Mouse (Mus musculus) intestine, embryonic 16.5 days (tissue): Measurements from ENCODE around the gene Atxn2. TPM values are rescaled to one million over a fixed set of nuclear protein-coding genes. Genes with fewer than 3 reads are reported as not detected.

Source experiments
- ATAC-seq: fragments of 200-750 bp; cut with Nextera tagmentation; 2 replicates; pipeline ENCODE4 v1.8.0; 2017; ENCODE audit warnings: moderate TSS enrichment, moderate library complexity
- H3K27ac ChIP-seq: fragments of 300-500 bp; sonication (generic); 2 replicates; pipeline ENCODE4 v1.5.1; 2014; ENCODE audit warnings: mild to moderate bottlenecking, low read length
- H3K27me3 ChIP-seq: fragments of 300-500 bp; sonication (generic); replicated peaks from 2 replicates; pipeline ENCODE4 v1.6.1; 2014; ENCODE audit warnings: low read length, control low read depth, mixed read lengths; ENCODE audit not compliant: control insufficient read depth, insufficient read depth
- H3K36me3 ChIP-seq: fragments of 300-500 bp; sonication (generic); 2 replicates; pipeline ENCODE4 v1.6.1; 2014; ENCODE audit warnings: low read length, control low read depth; ENCODE audit not compliant: control insufficient read depth, insufficient read depth
- H3K4me1 ChIP-seq: fragments of 300-500 bp; sonication (generic); 2 replicates; pipeline ENCODE4 v1.6.1; 2014; ENCODE audit warnings: low read length, control low read depth, mixed read lengths; ENCODE audit not compliant: control insufficient read depth, insufficient read depth
- H3K4me2 ChIP-seq: fragments of 300-500 bp; sonication (generic); 2 replicates; pipeline ENCODE4 v1.6.1; 2014; ENCODE audit warnings: low read depth, low read length, control low read depth
- H3K4me3 ChIP-seq: fragments of 300-500 bp; sonication (generic); 2 replicates; pipeline ENCODE4 v1.5.1; 2014; ENCODE audit warnings: mild to moderate bottlenecking, low read length
- H3K9ac ChIP-seq: fragments of 300-500 bp; sonication (generic); 2 replicates; pipeline ENCODE4 v1.6.1; 2014; ENCODE audit warnings: low read depth, low read length
- H3K9me3 ChIP-seq: fragments of 300-500 bp; sonication (generic); 2 replicates; pipeline ENCODE4 v1.6.1; 2016; ENCODE audit warnings: low read length, control low read depth; ENCODE audit not compliant: control insufficient read depth
- WGBS: fragments of 180-500 bp; shearing (Covaris S2); extraction: QIAGEN DNeasy Blood & Tissue Kit; methylation state at CpG from one replicate; pipeline ENCODE4 v1.1.7; 2014; 5-methylcytosine and 5-hydroxymethylcytosine counted together
- polyA plus RNA-seq: library from polyadenylated mRNA; unstranded; fragments of >200 nt; fragmentation: Nextera tagmentation; extraction: Ambion mirVana; gene quantifications from 2 replicates; pipeline ENCODE4 v1.2.1, GENCODE M21; 2015

Gene Atxn2
- polyA plus RNA-seq, 1 experiment from 2014 or later, result 30.7 TPM

DNA sequence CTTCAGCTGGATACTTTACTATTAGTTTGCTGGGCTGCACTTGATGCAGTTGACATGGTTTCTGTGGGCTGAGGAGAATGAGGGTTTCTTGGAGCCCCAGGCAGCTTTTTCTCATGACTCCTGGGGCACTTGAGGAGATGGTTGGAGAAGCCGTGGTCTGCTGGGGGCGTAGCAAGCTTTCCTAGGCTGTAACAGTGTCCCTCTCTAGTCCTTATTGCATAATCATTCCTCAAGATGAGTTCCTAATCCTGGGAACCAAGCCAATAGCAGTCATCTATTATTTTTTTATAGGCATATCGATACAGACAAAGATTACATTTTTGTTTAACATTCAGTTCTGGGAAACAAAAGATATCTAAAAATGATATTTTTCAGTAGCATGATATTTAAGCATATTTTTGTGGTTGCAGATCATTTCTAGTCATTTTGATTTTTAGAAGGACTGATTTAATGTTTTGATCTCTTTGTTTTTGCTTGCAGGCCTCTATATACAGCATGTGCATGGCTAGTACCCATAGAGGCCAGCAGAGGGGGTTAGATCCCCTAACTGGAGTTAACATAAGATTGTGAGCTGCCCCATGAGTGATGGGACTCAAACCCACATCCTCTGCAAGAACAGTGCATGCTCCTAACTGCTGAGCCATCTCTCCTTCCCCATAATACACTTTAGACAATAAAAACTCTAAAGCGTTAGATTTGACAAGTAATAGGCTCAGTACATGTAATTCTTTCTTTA, 55.1 kb downstream of the Atxn2 start:
- WGBS, result 89% methylated on average over 4 of the region's 4 CpGs
- ATAC-seq, result no peak
- no peak overlapping the region for H3K9ac ChIP-seq
- no peaks in the 10 kb centered on the region for H3K27me3 ChIP-seq
- H3K4me1 ChIP-seq, result no peaks in the 10 kb centered on the region
- no peaks in the 10 kb centered on the region for H3K9me3 ChIP-seq
- no peaks in the 10 kb centered on the region for H3K36me3 ChIP-seq
- H3K4me2 ChIP-seq, result no peak overlapping the region
- no peak overlapping the region for H3K4me3 ChIP-seq
- H3K27ac ChIP-seq, result no peak overlapping the region

- H3K9me3 ChIP-seq, result no peaks in the 10 kb centered on the region
- H3K4me2 ChIP-seq, result no peak overlapping the region
- no peaks in the 10 kb centered on the region for H3K27me3 ChIP-seq
- no peaks in the 10 kb centered on the region for H3K4me1 ChIP-seq
- no peaks in the 10 kb centered on the region for H3K36me3 ChIP-seq
- H3K9ac ChIP-seq, result no peak overlapping the region
- WGBS, result 82% methylated on average over 2 of the region's 2 CpGs
- ATAC-seq, result no peak
- no peak overlapping the region for H3K27ac ChIP-seq
- H3K4me3 ChIP-seq, result no peak overlapping the region
Observed at GRCm38 (mm10) chr5:121767564-121767963, 56.4 kb downstream of the Atxn2 start.

- Histone ChIP-seq H3K4me3 (no peak overlapping the region), H3K4me2 (no peak overlapping the region), H3K36me3 (peaks cover 3% of the 10 kb centered on the region), H3K27me3 (no peaks in the 10 kb centered on the region), H3K9me3 (no peaks in the 10 kb centered on the region), H3K27ac (peak overlapping the region; percentile 10; the same call in 1 of the 2 replicates), H3K9ac (no peak overlapping the region), H3K4me1 (no peaks in the 10 kb centered on the region)
- ATAC-seq, result no peak
- WGBS, result 74% methylated on average over 7 of the region's 7 CpGs
Observed at GRCm38 (mm10) chr5:121769827-121770226, 58.7 kb downstream of the Atxn2 start.

- 88% methylated on average over 3 of the region's 3 CpGs for WGBS
Observed at GRCm38 (mm10) chr5:121771611-121772010, 60.5 kb downstream of the Atxn2 start.

DNA sequence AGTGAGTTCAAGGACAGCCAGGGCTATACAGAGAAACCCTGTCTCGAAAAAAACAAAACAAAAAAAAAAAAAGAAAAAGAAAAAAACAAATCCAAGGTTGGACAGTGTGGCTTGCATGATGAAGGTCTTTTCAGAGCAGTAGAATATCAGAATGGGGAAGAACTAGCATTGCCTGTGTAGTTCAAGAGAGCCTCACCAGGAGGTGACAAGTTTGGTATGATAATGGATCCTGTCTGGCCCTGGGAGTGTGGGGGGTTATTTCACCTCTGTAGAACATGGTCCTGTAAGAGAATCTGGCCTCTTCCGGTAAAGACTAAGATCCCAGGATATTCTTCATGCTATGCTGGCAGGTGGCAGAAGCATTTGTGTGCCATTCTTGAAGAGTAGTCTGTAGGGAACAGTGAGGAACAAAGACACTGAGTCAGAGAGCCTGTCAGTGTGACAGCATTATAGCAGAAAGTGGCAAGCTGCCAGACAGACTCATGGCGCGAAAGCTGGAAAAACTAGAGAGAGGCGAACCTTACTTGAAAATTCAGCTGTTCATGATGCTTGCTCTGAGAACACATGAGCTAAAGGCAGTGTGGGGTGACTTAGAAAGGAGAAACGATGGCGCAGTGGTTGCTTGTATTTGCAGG, 67.5 kb downstream of the Atxn2 start:
- H3K4me3 ChIP-seq, result no peak overlapping the region
- peaks cover 2% of the 10 kb centered on the region for H3K36me3 ChIP-seq
- no peaks in the 10 kb centered on the region for H3K9me3 ChIP-seq
- H3K9ac ChIP-seq, result no peak overlapping the region
- H3K27ac ChIP-seq, result no peak overlapping the region
- H3K4me2 ChIP-seq, result no peak overlapping the region
- H3K4me1 ChIP-seq, result no peaks in the 10 kb centered on the region
- ATAC-seq, result no peak
- 82% methylated on average over 7 of the region's 7 CpGs for WGBS
- no peaks in the 10 kb centered on the region for H3K27me3 ChIP-seq

More at GRCm38 (mm10) chr5:121771611-121772010, 60.5 kb downstream of the Atxn2 start:
- ATAC-seq, result no peak
- H3K4me3 ChIP-seq, result no peak overlapping the region
- no peak overlapping the region for H3K27ac ChIP-seq
- H3K9me3 ChIP-seq, result no peaks in the 10 kb centered on the region
- no peak overlapping the region for H3K4me2 ChIP-seq
- no peaks in the 10 kb centered on the region for H3K27me3 ChIP-seq
- H3K4me1 ChIP-seq, result no peaks in the 10 kb centered on the region
- H3K36me3 ChIP-seq, result peaks cover 3% of the 10 kb centered on the region
- no peak overlapping the region for H3K9ac ChIP-seq

- no peak overlapping the region for H3K27ac ChIP-seq
- WGBS, result 76% methylated on average over 5 of the region's 5 CpGs
Observed at GRCm38 (mm10) chr5:121780180-121780579, 69.0 kb downstream of the Atxn2 start.

DNA sequence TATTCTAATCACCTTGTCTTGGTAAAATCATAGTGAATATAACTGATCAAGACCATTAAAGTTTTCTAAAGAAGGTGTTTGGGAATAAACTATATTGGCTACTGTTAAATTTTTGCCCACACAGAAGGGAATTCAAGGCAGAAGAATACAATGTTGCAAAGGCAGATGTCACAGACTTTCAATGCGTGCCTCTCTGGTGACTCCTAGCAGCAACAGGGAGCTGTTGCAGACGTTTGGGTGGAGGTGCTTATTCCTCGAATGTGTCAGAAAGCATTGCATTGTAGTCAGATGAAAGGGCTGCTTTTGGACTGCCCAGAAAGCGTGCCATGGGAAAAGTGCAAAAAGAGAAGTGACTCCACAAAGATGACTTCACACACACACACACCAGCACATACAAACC, 71.3 kb downstream of the Atxn2 start:
- no peak overlapping the region for H3K27ac ChIP-seq
- peaks cover 3% of the 10 kb centered on the region; the same call in 1 of the 2 replicates for H3K36me3 ChIP-seq

More at GRCm38 (mm10) chr5:121780180-121780579, 69.0 kb downstream of the Atxn2 start:
- Histone ChIP-seq H3K36me3 (no peaks in the 10 kb centered on the region; the same call in 1 of the 2 replicates), H3K9me3 (no peaks in the 10 kb centered on the region), H3K4me1 (no peaks in the 10 kb centered on the region), H3K4me2 (no peak overlapping the region), H3K9ac (no peak overlapping the region), H3K4me3 (no peak overlapping the region), H3K27me3 (no peaks in the 10 kb centered on the region)
- ATAC-seq, result no peak

GRCm38 (mm10) chr5:121783862-121784500, 72.8 kb downstream of the Atxn2 start:
- Histone ChIP-seq H3K4me3 (no peak overlapping the region), H3K9ac (no peak overlapping the region), H3K4me2 (no peak overlapping the region), H3K9me3 (no peaks in the 10 kb centered on the region), H3K27me3 (no peaks in the 10 kb centered on the region), H3K27ac (peak overlapping the region; percentile 55), H3K4me1 (no peaks in the 10 kb centered on the region), H3K36me3 (peaks cover 3% of the 10 kb centered on the region)
- ATAC-seq, result peak; percentile 62
- WGBS, result 53% methylated on average over 10 of the region's 10 CpGs

More for the DNA sequence above, 71.3 kb downstream of the Atxn2 start:
- no peak for ATAC-seq
- Histone ChIP-seq H3K27me3 (no peaks in the 10 kb centered on the region), H3K4me3 (no peak overlapping the region), H3K4me1 (no peaks in the 10 kb centered on the region), H3K4me2 (no peak overlapping the region), H3K9me3 (no peaks in the 10 kb centered on the region), H3K9ac (no peak overlapping the region)
- 63% methylated on average over 4 of the region's 4 CpGs for WGBS

GRCm38 (mm10) chr5:121791026-121791425, 79.9 kb downstream of the Atxn2 start:
- no peak overlapping the region for H3K27ac ChIP-seq
- WGBS, result 92% methylated on average over 5 of the region's 5 CpGs
- no peak overlapping the region for H3K4me3 ChIP-seq
- peaks cover 8% of the 10 kb centered on the region for H3K36me3 ChIP-seq
- H3K4me2 ChIP-seq, result no peak overlapping the region
- no peak for ATAC-seq
- H3K9ac ChIP-seq, result no peak overlapping the region
- no peaks in the 10 kb centered on the region for H3K4me1 ChIP-seq
- no peaks in the 10 kb centered on the region for H3K27me3 ChIP-seq
- H3K9me3 ChIP-seq, result no peaks in the 10 kb centered on the region
